Mouse (Mus musculus): ENCODE data around the gene Drd4. TPM values are rescaled to one million over a fixed set of nuclear protein-coding genes. Genes with fewer than 3 reads are reported as not detected.

The Drd4 gene
- polyA plus RNA-seq, 1 experiment from 2014 or later: 1.6 TPM

DNA sequence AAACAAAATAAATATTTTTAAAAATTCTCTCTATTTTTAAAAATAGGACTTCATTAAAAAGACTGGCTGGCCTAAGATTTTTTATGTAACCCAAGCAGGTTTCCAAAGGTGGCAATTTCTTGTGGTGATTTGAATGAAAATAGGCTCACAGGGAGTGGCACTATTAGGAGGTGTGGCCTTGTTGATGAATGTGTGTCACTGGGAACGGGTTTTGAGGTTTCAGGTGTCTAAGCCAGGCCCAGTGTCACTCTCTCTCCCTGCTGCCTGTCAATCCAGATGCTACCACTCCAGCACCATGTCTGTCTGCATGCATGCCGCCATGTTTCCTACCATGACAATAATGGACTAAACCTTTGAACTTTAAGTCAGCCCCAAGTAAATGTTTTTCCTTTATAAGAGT, 27.6 kb downstream of the Drd4 start:
- Histone ChIP-seq H3K36me3 (peaks cover 99% of the 10 kb centered on the region), H3K4me2 (no peak overlapping the region), H3K27ac (no peak overlapping the region), H3K27me3 (no peaks in the 10 kb centered on the region), H3K4me3 (replicated peaks) (no peak overlapping the region), H3K9me3 (no peaks in the 10 kb centered on the region), H3K4me1 (replicated peaks) (0 out of 2 replicates have a peak, but pooled peaks cover under 1% of the 10 kb centered on the region), H3K9ac (replicated peaks) (no peak overlapping the region)
- no peak for ATAC-seq (ENCODE audit: insufficient number of reproducible peaks, insufficient read depth, low FRiP score, low TSS enrichment, low read depth)
- WGBS: 78% methylated on average over 2 of the region's 2 CpGs

- 100% methylated on average over 1 of the region's 1 CpGs for WGBS
- H3K9ac ChIP-seq (replicated peaks): no peak overlapping the region
Observed at GRCm38 (mm10) chr7:141324686-141325085, 32.9 kb downstream of the Drd4 start.

GRCm38 (mm10) chr7:141326546-141327446, 35.0 kb downstream of the Drd4 start:
- H3K27me3 ChIP-seq: no peaks in the 10 kb centered on the region
- H3K9me3 ChIP-seq: no peaks in the 10 kb centered on the region
- ATAC-seq (ENCODE audit: insufficient number of reproducible peaks, insufficient read depth, low FRiP score, low TSS enrichment, low read depth): peak; percentile 14; the same call in 1 of the 2 replicates
- peaks cover 26% of the 10 kb centered on the region for H3K36me3 ChIP-seq
- peak overlapping the region; percentile 95 for H3K9ac ChIP-seq (replicated peaks)
- peak overlapping the region; percentile 63 for H3K4me3 ChIP-seq (replicated peaks)
- peak overlapping the region; percentile 99 for H3K27ac ChIP-seq
- H3K4me2 ChIP-seq: peak overlapping the region; percentile 97
- H3K4me1 ChIP-seq (replicated peaks): peaks cover 23% of the 10 kb centered on the region
- WGBS: 5% methylated on average over 35 of the region's 35 CpGs

More at GRCm38 (mm10) chr7:141324686-141325085, 32.9 kb downstream of the Drd4 start:
- no peaks in the 10 kb centered on the region for H3K9me3 ChIP-seq
- no peak overlapping the region for H3K4me3 ChIP-seq (replicated peaks)
- H3K4me1 ChIP-seq (replicated peaks): peaks cover 23% of the 10 kb centered on the region
- peaks cover 47% of the 10 kb centered on the region for H3K36me3 ChIP-seq
- no peak overlapping the region for H3K27ac ChIP-seq
- no peak for ATAC-seq (ENCODE audit: insufficient number of reproducible peaks, insufficient read depth, low FRiP score, low TSS enrichment, low read depth)
- no peaks in the 10 kb centered on the region for H3K27me3 ChIP-seq
- no peak overlapping the region for H3K4me2 ChIP-seq

DNA sequence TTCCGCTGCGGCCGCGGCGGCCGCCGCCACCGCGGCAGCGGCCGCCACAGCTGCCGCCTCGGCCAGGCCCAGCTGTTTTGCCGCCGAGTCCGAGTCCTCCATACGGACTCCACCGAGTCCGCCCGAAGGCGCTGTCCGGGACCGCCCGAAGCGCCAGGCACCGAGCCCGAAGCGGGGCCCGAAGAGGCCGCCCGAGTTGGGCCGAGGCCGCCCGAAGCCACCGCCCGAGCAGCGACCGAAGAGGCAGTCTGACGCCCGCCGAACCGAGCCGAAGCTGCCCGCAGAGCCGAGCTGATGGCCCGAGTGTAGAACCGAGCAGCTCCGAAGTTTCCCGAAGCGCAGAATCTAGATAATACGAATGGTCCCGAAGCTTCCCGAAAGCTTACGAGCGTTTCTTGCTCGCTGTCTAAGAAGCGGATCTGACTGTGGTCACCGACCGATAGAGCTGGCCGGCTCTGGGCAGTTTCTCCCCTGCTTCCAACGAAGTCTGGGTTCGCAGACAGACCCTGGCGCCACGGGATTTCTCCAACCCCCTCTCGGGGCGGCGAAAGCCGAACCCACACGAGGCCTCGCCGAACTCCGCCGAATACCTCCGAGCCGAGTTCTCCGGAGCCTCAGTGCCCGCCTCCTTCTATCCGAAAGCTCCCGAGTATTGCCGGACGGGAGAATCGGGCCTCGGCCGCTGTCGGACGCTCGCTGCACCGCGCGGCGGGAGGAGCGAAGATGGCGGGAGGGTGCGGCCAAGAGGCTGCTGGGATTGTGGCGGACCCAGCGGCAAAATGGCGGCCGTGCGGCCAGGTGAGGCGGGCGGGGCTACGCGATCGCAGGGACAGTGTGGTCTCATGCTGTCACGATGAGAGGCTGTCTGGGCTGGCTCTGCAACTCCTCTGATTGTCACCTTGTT, 35.9 kb downstream of the Drd4 start, which contains the start of the genes Deaf1 and Tmem80:
TSS of gene Deaf1 (minus strand) at position 222 of the 904 bp plus-strand sequence.
TSS of gene Tmem80 (plus strand) at position 271 of the 904 bp plus-strand sequence.
- H3K4me2 ChIP-seq: peak within 1 kb of the TSS; percentile 97
- H3K4me3 ChIP-seq (replicated peaks): peak within 1 kb of the TSS; percentile 63
- under 1% methylated on average over 105 of the region's 105 CpGs for WGBS
- peaks cover 23% of the 10 kb centered on the region for H3K4me1 ChIP-seq (replicated peaks)
- no peaks in the 10 kb centered on the region for H3K9me3 ChIP-seq
- no peaks in the 10 kb centered on the region for H3K27me3 ChIP-seq
- peak; percentile 95 for ATAC-seq (ENCODE audit: insufficient number of reproducible peaks, insufficient read depth, low FRiP score, low TSS enrichment, low read depth)
- peaks cover 26% of the 10 kb centered on the region for H3K36me3 ChIP-seq
- H3K9ac ChIP-seq (replicated peaks): peak within 1 kb of the TSS; percentile 95
- peak within 1 kb of the TSS; percentile 99 for H3K27ac ChIP-seq

- WGBS: 19% methylated on average over 24 of the region's 24 CpGs
- no peaks in the 10 kb centered on the region for H3K9me3 ChIP-seq
- H3K4me3 ChIP-seq (replicated peaks): peak overlapping the region; percentile 63
- H3K36me3 ChIP-seq: peaks cover 26% of the 10 kb centered on the region
- peak; percentile 44 for ATAC-seq (ENCODE audit: insufficient number of reproducible peaks, insufficient read depth, low FRiP score, low TSS enrichment, low read depth)
- no peaks in the 10 kb centered on the region for H3K27me3 ChIP-seq
- peak overlapping the region; percentile 97 for H3K4me2 ChIP-seq
- H3K9ac ChIP-seq (replicated peaks): peak overlapping the region; percentile 95
- peak overlapping the region; percentile 99 for H3K27ac ChIP-seq
- H3K4me1 ChIP-seq (replicated peaks): peaks cover 23% of the 10 kb centered on the region
Observed at GRCm38 (mm10) chr7:141328373-141328990, 36.7 kb downstream of the Drd4 start.

DNA sequence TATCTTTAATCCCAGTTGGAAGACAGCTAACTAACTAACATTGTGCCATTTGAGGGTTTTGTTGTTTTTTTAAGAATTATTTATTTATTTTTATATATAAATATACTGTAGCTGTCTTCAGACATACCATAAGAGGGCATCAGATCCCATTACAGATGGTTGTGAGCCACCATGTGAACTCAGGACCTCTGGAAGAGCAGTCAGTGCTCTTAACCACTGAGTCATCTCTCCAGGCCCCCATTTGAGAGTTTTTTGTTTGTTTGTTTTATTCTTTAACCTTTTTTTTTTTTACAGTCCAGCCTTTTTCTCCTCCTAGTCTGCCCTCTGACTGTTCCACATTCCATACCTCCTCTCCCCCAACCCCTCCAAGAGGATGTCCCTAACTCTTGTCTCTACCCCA, 38.9 kb downstream of the Drd4 start:
- Histone ChIP-seq H3K36me3 (peaks cover 33% of the 10 kb centered on the region), H3K4me3 (replicated peaks) (no peak overlapping the region), H3K9me3 (no peaks in the 10 kb centered on the region), H3K4me2 (no peak overlapping the region), H3K27ac (no peak overlapping the region), H3K27me3 (no peaks in the 10 kb centered on the region), H3K4me1 (replicated peaks) (peaks cover 15% of the 10 kb centered on the region), H3K9ac (replicated peaks) (no peak overlapping the region)
- no peak for ATAC-seq (ENCODE audit: insufficient number of reproducible peaks, insufficient read depth, low FRiP score, low TSS enrichment, low read depth)

- Histone ChIP-seq H3K9ac (replicated peaks) (no peak overlapping the region), H3K4me2 (no peak overlapping the region), H3K4me3 (replicated peaks) (no peak overlapping the region), H3K27me3 (no peaks in the 10 kb centered on the region), H3K9me3 (no peaks in the 10 kb centered on the region), H3K27ac (no peak overlapping the region), H3K4me1 (replicated peaks) (peaks cover 2% of the 10 kb centered on the region), H3K36me3 (peaks cover 41% of the 10 kb centered on the region)
- ATAC-seq (ENCODE audit: insufficient number of reproducible peaks, insufficient read depth, low FRiP score, low TSS enrichment, low read depth): no peak
- WGBS: 80% methylated on average over 6 of the region's 6 CpGs
Observed at GRCm38 (mm10) chr7:141331990-141332389, 40.2 kb downstream of the Drd4 start.

DNA sequence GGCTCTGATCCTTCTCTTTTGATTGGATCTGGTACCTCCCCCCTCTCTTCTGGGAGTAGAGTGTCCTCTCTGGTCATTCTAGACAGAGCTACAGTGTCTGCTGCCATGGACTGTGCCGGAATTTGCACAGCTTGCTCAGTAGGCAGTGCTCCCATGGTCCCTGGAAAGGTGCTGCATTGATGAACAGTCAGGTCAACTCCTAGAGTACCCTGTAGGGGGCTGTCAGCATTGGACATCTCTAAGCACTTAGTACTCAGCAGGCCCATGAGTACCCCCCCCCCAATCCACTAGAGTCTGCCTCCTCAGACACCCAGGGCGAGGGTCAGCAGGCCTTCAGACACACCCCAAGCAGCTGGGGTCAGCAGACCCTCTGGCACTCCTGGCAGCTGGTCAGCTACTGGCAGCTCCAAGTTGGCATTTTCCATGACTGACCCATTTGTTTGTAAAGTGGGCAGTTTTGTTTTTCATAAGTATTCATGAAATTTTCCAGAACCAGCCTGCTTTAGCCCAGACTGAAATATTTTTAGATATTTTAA, 43.3 kb downstream of the Drd4 start:
- Histone ChIP-seq H3K27me3 (peaks cover 25% of the 10 kb centered on the region), H3K9ac (replicated peaks) (no peak overlapping the region)
- WGBS: 86% methylated on average over 2 of the region's 2 CpGs

DNA sequence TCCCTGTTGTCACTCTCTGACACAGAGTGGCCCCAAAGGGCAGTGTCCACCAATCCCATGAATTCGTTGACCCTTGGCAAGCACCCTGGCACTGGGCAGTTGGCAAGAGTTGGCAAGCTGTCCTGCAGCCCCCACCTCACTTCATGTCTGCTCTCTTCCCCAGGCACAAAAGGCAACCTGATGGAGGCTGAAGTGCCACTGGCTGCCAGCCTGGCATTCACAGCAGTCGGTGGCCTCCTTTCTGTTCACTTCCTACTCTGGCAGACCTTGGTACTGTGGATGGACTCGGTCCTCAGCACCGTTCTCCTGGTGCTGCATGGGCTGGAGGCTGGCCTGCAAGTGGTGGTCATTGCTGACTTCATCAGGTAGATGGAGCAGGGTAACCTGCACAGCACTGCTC, 43.9 kb downstream of the Drd4 start:
- Histone ChIP-seq H3K9ac (replicated peaks) (no peak overlapping the region), H3K4me2 (no peak overlapping the region), H3K27me3 (peaks cover 25% of the 10 kb centered on the region), H3K4me3 (replicated peaks) (no peak overlapping the region), H3K9me3 (no peaks in the 10 kb centered on the region), H3K27ac (no peak overlapping the region), H3K36me3 (peaks cover 41% of the 10 kb centered on the region), H3K4me1 (replicated peaks) (peaks cover 16% of the 10 kb centered on the region)
- no peak for ATAC-seq (ENCODE audit: insufficient number of reproducible peaks, insufficient read depth, low FRiP score, low TSS enrichment, low read depth)
- WGBS: 88% methylated on average over 4 of the region's 4 CpGs

More for the DNA sequence above, 43.3 kb downstream of the Drd4 start:
- no peak for ATAC-seq (ENCODE audit: insufficient number of reproducible peaks, insufficient read depth, low FRiP score, low TSS enrichment, low read depth)
- peaks cover 16% of the 10 kb centered on the region for H3K4me1 ChIP-seq (replicated peaks)
- no peak overlapping the region for H3K4me2 ChIP-seq
- no peaks in the 10 kb centered on the region for H3K9me3 ChIP-seq
- peaks cover 41% of the 10 kb centered on the region for H3K36me3 ChIP-seq
- no peak overlapping the region for H3K4me3 ChIP-seq (replicated peaks)
- H3K27ac ChIP-seq: no peak overlapping the region

DNA sequence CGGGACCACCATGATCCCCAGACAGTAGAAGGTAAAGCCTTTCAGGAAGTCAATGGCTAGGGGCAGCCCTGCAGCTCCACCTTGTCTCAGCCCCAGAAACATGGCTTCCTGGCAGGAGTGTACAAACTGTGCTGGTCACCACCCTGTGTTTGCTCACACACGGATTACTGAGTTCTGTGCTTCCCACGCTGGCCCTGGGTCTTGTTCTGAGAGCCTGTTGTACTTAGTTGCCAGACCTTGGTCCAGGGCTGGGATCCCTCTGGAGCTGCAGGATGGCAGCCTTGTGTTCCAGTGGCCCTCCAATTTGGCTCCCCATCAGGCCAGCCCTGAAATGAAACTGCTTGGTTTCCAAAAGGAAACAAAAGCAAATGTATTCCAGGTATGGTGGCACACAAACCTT, 44.5 kb downstream of the Drd4 start:
- Histone ChIP-seq H3K9ac (replicated peaks) (no peak overlapping the region), H3K9me3 (no peaks in the 10 kb centered on the region), H3K4me3 (replicated peaks) (no peak overlapping the region), H3K27me3 (peaks cover 25% of the 10 kb centered on the region), H3K27ac (no peak overlapping the region), H3K4me1 (replicated peaks) (peaks cover 16% of the 10 kb centered on the region), H3K4me2 (no peak overlapping the region), H3K36me3 (peaks cover 41% of the 10 kb centered on the region)
- 74% methylated on average over 3 of the region's 3 CpGs for WGBS
- ATAC-seq (ENCODE audit: insufficient number of reproducible peaks, insufficient read depth, low FRiP score, low TSS enrichment, low read depth): no peak
